Mouse (Mus musculus) liver, embryonic 18 days (tissue): Measurements from ENCODE around the gene Tyrp1. TPM values are rescaled to one million over a fixed set of nuclear protein-coding genes. Genes with fewer than 3 reads are reported as not detected.

Experiments
- polyA plus RNA-seq: library from polyadenylated mRNA; depleted of rRNA; stranded (reverse); fragments of >200 nt; gene quantifications from 2 replicates; pipeline ENCODE4 v1.2.3, GENCODE M21; 2012; rRNA removed

Gene Tyrp1
- not detected in 2 replicates for polyA plus RNA-seq

DNA sequence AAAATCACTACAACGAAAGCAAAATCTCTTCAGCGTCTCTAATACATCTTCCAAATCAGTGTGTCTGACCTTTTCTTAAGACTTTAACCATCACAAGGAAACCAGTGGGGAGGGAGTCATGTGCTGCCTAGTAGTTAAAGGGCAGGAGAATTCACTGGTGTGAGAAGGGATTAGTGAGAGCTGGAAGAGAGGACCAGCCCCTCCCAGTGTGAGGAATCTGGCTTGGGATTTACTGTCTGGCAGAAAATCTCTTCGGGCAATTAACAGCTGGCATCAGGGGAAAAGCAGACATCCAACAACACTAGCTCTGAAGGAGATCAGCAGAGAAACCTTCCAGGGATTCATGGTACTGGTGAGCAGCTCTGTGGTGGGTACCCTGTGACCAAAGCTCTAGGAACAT, at the start of gene Tyrp1:
TSS of gene Tyrp1 (plus strand) at position 74 of the 400 bp plus-strand sequence.

Other genes starting within 250 kb of the Tyrp1 start
- gene Lurap1l, start 76.5 kb downstream of the Tyrp1 start, polyA plus RNA-seq, result 9.0 and 9.9 TPM in 2 replicates